Mouse (Mus musculus): ENCODE measurements around the gene Olig2.

The Olig2 gene

DNA sequence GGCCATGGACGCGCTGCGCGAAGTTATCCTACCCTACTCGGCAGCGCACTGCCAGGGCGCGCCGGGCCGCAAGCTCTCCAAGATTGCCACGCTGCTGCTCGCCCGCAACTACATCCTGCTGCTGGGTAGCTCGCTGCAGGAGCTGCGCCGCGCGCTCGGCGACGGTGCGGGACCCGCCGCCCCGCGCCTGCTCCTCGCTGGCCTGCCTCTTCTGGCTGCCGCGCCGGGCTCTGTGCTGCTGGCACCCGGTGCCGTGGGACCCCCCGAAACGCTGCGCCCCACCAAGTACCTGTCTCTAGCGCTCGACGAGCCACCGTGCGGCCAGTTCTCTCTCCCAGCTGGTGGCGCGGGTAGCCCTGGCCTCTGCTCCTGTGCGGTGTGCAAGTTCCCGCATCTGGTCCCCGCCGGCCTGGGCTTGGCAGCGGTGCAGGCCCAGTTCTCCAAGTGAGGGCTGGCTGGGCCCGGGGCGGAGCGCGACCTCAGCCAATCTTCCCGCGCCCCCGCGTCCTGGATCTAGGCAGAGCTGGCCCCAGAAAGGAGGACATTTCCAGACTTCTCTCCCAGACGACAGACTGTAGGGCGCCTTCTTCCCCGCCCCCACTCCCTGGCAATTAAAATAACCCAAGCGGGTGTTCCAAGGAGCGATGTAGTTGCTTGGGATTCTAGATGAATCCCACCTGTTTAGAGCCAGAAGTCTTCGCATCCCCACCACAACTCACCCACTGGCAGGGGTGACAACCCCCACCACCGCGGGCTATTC is 45.1 kb downstream of the Olig2 start:
- no peak for DNase-seq (ENCODE audit: low spot score in 2 of 2)

DNA sequence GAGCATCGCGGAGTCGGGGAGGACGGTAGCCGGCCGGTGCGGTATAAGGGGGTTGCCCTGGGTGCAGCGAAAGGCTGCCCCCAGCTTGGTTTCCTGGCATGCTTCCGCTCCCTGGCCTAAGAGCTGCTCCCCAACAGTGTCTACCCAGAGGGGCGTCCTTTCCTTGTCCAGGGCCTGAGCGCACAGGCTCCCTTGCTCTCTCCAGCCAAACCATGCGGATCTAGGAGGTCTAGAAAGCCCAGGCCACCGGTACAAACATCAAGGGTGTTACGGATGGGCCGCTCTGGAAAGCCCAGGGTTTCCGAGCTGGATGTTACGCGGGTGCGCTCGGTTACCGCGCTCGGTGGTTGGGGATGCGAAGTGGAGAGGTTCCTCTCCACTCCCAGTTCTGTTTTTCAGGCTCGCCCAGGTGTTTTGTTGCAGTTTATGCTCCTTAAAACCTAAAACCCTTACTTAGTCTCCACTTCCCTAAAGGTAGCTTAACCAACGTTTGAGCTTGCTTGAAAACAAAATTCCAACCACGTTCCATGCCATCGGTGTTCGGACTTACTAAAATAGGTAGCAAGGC is 45.8 kb downstream of the Olig2 start:
- DNase-seq (ENCODE audit: low spot score in 2 of 2) = no peak

DNA sequence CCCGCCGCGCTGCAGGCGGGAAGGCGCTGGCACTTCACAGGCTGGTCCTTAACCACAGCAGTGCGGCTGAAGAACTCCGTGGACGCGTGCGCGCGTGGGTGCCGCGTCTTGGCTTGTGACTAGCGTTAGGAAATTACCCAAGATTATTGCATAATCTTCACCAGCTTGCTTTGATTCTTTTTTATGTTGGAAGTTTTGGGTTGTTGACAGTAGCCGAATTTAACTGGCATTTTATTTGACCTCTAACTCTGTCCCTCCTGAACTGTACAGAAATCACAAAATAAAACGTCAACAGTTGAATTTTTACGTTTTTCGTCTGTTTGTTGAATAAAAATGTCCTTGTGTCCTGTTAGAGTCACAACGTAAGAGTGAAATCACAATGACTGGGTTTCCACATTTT is 46.4 kb downstream of the Olig2 start:
- no peak for DNase-seq (ENCODE audit: low spot score in 2 of 2)
